Comparison of ENCODE assay signal across 8 mouse cellular contexts in the genomic region with DNA sequence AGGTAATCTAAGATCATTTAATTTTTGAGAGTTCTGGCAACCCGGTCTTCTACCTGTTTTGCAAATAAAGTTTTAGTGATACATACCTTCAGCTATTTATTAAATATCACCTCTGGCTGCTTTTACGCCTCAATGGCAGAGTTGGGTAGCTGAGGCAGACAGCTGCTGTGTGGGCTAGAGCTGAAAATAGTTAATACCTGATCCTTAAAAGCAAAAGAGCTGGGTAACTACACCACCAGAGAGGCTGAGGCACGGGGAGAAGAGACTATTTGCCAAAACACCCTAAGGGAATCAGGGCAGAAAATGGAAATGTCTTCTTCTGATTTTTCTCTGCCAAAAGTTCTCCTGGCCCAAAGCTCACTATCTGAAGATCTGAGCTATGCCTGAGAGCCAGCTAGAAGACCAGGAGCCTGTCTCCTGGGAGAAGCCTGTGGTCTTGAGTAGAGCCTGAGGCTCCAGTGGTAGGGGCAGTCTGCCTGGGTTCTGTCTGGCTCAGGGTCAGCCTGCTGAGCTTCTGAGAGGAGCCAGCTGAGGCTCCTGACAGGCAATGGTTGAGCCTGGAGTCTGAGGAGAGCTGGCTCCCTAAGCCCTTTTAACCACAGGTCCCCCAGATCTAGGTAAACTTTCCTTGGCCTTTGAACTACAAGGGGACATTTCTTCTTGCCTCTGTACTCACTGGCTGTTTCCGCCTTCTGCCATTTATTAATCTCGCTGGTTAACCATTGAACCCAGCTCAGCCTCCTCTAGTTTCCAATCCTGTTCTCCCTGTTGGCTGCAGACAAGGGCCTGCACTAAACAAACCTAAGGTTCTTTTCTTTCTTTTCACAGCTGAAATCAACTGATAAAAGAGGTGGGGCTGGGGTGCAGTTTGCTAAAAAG.
DNase-seq lines count a peak whose midpoint lies in the region; ATAC-seq and TF ChIP-seq lines count a peak whose summit lies in the region.
"Had no signal": no experiment of that assay in that cellular context is flagged by ENCODE, and none has a peak within 500 bp of the region (broad histone marks: within the 10 kb centered on the region; RNA-seq: fewer than 3 reads in every experiment).

No protein-coding gene starts in this region.

- CTCF ChIA-PET in Patski (lab: Charles Lee), result interaction anchor here (0.7 to 2.0 kb wide), 11 partner anchors 9 to 282 kb away, joined by 3 to 7 read pairs (median 3); no protein-coding TSS in a partner anchor

- ATAC-seq in Patski, result peak; percentile 69
- ATAC-seq in megakaryocyte progenitor cell, adult 5-6 weeks (replicated peaks; ENCODE audit: poor library complexity), result peak; percentile 95
- ATAC-seq: forebrain, postnatal 0 days had no signal

- DNase-seq in Patski (ENCODE audit: low read depth, low spot score), result peak; percentile 88
- peak; percentile 53 for DNase-seq in fibroblast of lung, adult 2 months (ENCODE audit: low read depth)
- DNase-seq in kidney, postnatal 25 days, result peak; percentile 80 to 85
- DNase-seq in retina, postnatal 1 day, result no peak
- DNase-seq in cerebellum, adult 8-10 months, result no peak
- no peak for DNase-seq in layer of hippocampus, postnatal 25 days (ENCODE audit: extremely low spot score in 1 of 2, low spot score in 1 of 2)
- DNase-seq: forebrain, postnatal 0 days had no signal

- TF ChIP-seq CTCF in Patski (IDR thresholded peaks at IDR 0.05), result no peak

- no peaks in the 10 kb centered on the region for H3K27me3 ChIP-seq in Patski

- POLR2A ChIA-PET in Patski (lab: Charles Lee), result interaction anchor here (0.6 to 0.9 kb wide), 2 partner anchors 21 to 76 kb away, joined by 3 read pairs; no protein-coding TSS in a partner anchor

- in situ Hi-C loops in Patski (cut with MboI; ENCODE audit: low pct_unique_long_range_greater_than_20kb), result no loop called here

Comparison
In these comparisons a context has a peak if more than half of its experiments do, and no peak if none do; other contexts are left out.
1. DNase-seq: peak in Patski (single experiment), fibroblast of lung, adult 2 months (single experiment) and kidney, postnatal 25 days (2 of 2); none in retina, postnatal 1 day (single experiment), cerebellum, adult 8-10 months (single experiment) and layer of hippocampus, postnatal 25 days (0 of 2).